Mouse (Mus musculus) stomach, embryonic 14.5 days (tissue): Measurements from ENCODE around the gene Trim25. TPM values are rescaled to one million over a fixed set of nuclear protein-coding genes. Genes with fewer than 3 reads are reported as not detected.

Source experiments
- ATAC-seq: fragments of 200-750 bp; cut with Nextera tagmentation; 2 replicates; pipeline ENCODE4 v1.8.0; 2017; ENCODE audit warnings: low read depth, moderate TSS enrichment; ENCODE audit not compliant: insufficient number of reproducible peaks, insufficient read depth, low FRiP score
- H3K27ac ChIP-seq: fragments of 300-500 bp; sonication (generic); 2 replicates; pipeline ENCODE4 v1.5.1; 2014; ENCODE audit warnings: mild to moderate bottlenecking, low read length, moderate library complexity, mixed read lengths
- H3K27me3 ChIP-seq: fragments of 300-500 bp; sonication (generic); 2 replicates; pipeline ENCODE4 v1.6.1; 2014; ENCODE audit warnings: low read length, control low read depth, mixed read lengths; ENCODE audit not compliant: control insufficient read depth, insufficient read depth
- H3K36me3 ChIP-seq: fragments of 300-500 bp; sonication (generic); 2 replicates; pipeline ENCODE4 v1.6.1; 2014; ENCODE audit warnings: mild to moderate bottlenecking, control low read depth, low read length, moderate library complexity, mixed read lengths; ENCODE audit not compliant: control insufficient read depth, insufficient read depth
- H3K4me1 ChIP-seq: fragments of 300-500 bp; sonication (generic); 2 replicates; pipeline ENCODE4 v1.6.1; 2014; ENCODE audit warnings: low read length, control low read depth, mixed read lengths; ENCODE audit not compliant: control insufficient read depth, insufficient read depth
- H3K4me2 ChIP-seq: fragments of 300-500 bp; sonication (generic); replicated peaks from 2 replicates; pipeline ENCODE4 v1.6.1; 2014; ENCODE audit warnings: low read depth, low read length, control low read depth
- H3K4me3 ChIP-seq: fragments of 300-500 bp; sonication (generic); 2 replicates; pipeline ENCODE4 v1.5.1; 2014; ENCODE audit warnings: low read depth, low read length, control low read depth
- H3K9ac ChIP-seq: fragments of 300-500 bp; sonication (generic); replicated peaks from 2 replicates; pipeline ENCODE4 v1.6.1; 2014; ENCODE audit warnings: low read depth, mild to moderate bottlenecking, control low read depth, low read length, moderate library complexity, mixed read lengths
- H3K9me3 ChIP-seq: fragments of 300-500 bp; sonication (generic); 2 replicates; pipeline ENCODE4 v1.6.1; 2016; ENCODE audit warnings: low read depth, low read length, control low read depth; ENCODE audit not compliant: control insufficient read depth
- WGBS: fragments of 180-500 bp; shearing (Covaris S2); extraction: QIAGEN DNeasy Blood & Tissue Kit; methylation state at CpG from one replicate; pipeline ENCODE4 v1.1.7; 2014; 5-methylcytosine and 5-hydroxymethylcytosine counted together
- polyA plus RNA-seq: library from polyadenylated mRNA; unstranded; fragments of >200 nt; fragmentation: Nextera tagmentation; extraction: Ambion mirVana; gene quantifications from 2 replicates; pipeline ENCODE4 v1.2.1, GENCODE M21; 2014

The Trim25 gene
- polyA plus RNA-seq, 1 experiment from 2014 or later = 22.9 TPM

- Histone ChIP-seq H3K36me3 (peaks cover 40% of the 10 kb centered on the region), H3K9ac (no peak overlapping the region)
- 89% methylated on average over 3 of the region's 3 CpGs for WGBS
Observed at GRCm38 (mm10) chr11:89046021-89046420, 46.8 kb downstream of the Trim25 start.

DNA sequence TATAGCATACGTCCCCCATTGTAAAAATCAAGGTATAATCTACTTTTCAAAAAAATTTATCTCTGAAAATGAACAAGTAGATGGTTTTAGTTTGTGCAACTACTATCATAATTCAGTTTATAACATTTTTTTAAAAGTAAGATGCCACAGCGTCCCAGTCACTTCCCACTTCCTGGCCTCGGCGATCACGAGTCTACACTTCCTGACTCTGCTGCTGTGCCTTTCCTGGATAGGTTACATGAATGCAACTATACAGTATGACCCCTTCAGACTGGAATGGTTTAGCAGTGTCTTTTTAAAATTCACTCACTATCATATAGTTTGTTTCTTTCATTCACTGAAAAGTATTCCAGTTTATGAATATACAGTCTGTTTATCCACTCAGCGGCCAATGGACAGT, 52.6 kb downstream of the Trim25 start:
- ATAC-seq = no peak
- peaks cover 30% of the 10 kb centered on the region; the same call in 1 of the 2 replicates for H3K36me3 ChIP-seq
- H3K27me3 ChIP-seq = no peaks in the 10 kb centered on the region
- no peak overlapping the region for H3K9ac ChIP-seq
- H3K4me3 ChIP-seq = no peak overlapping the region
- H3K27ac ChIP-seq = no peak overlapping the region
- 92% methylated on average over 6 of the region's 6 CpGs for WGBS
- no peaks in the 10 kb centered on the region for H3K9me3 ChIP-seq
- H3K4me1 ChIP-seq = 0 out of 2 replicates have a peak, but pooled peaks cover 4% of the 10 kb centered on the region
- H3K4me2 ChIP-seq = no peak overlapping the region

More at GRCm38 (mm10) chr11:89046021-89046420, 46.8 kb downstream of the Trim25 start:
- Histone ChIP-seq H3K27ac (no peak overlapping the region), H3K4me2 (no peak overlapping the region), H3K4me3 (no peak overlapping the region), H3K27me3 (no peaks in the 10 kb centered on the region), H3K9me3 (no peaks in the 10 kb centered on the region), H3K4me1 (no peaks in the 10 kb centered on the region)
- ATAC-seq = no peak

GRCm38 (mm10) chr11:89055931-89056690, 56.9 kb downstream of the Trim25 start:
- no peak for ATAC-seq
- Histone ChIP-seq H3K4me1 (peaks cover 18% of the 10 kb centered on the region), H3K36me3 (peaks cover 6% of the 10 kb centered on the region; the same call in 1 of the 2 replicates), H3K4me2 (no peak overlapping the region), H3K27ac (no peak overlapping the region), H3K9me3 (no peaks in the 10 kb centered on the region), H3K27me3 (no peaks in the 10 kb centered on the region), H3K9ac (no peak overlapping the region), H3K4me3 (no peak overlapping the region)
- 70% methylated on average over 13 of the region's 13 CpGs for WGBS

- Histone ChIP-seq H3K27ac (no peak overlapping the region), H3K9me3 (no peaks in the 10 kb centered on the region), H3K4me1 (peaks cover 18% of the 10 kb centered on the region), H3K9ac (no peak overlapping the region), H3K4me3 (peak overlapping the region; percentile 81; the same call in 1 of the 2 replicates), H3K36me3 (peaks cover 6% of the 10 kb centered on the region; the same call in 1 of the 2 replicates), H3K27me3 (no peaks in the 10 kb centered on the region), H3K4me2 (peak overlapping the region; percentile 96)
- no peak for ATAC-seq
- WGBS = 64% methylated on average over 11 of the region's 11 CpGs
Observed at GRCm38 (mm10) chr11:89058515-89059270, 59.5 kb downstream of the Trim25 start.

DNA sequence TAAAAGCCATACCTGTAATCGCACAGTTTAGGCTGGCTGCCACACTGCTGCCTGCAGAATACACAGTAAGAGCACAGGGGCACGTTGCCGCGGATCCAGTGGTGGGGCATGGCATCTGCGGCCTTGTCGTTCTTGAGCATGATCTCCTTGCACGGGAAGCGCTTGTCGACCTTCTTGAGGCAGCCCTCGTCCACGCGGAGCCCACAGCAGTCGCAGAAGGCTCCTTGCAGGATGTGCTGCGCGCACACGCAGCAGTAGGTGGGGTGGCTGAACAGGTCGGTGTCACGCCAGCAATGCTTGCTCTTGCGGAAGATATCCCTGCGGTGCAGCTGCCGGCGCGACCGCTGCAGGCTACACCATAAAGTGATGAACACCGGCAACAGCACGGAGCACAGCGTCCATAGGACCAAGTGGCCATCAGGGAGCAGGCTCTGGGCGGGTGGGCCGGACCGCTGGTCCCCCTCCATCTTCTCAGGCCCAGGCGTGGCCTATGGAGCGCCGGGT, 60.8 kb downstream of the Trim25 start:
- Histone ChIP-seq H3K4me3 (peak overlapping the region; percentile 81), H3K27ac (no peak overlapping the region), H3K27me3 (no peaks in the 10 kb centered on the region), H3K4me1 (peaks cover 18% of the 10 kb centered on the region), H3K36me3 (no peaks in the 10 kb centered on the region), H3K9me3 (no peaks in the 10 kb centered on the region), H3K4me2 (peak overlapping the region; percentile 96), H3K9ac (peak overlapping the region; percentile 74)
- 0% methylated on average over 33 of the region's 33 CpGs for WGBS
- ATAC-seq = peak; percentile 55

DNA sequence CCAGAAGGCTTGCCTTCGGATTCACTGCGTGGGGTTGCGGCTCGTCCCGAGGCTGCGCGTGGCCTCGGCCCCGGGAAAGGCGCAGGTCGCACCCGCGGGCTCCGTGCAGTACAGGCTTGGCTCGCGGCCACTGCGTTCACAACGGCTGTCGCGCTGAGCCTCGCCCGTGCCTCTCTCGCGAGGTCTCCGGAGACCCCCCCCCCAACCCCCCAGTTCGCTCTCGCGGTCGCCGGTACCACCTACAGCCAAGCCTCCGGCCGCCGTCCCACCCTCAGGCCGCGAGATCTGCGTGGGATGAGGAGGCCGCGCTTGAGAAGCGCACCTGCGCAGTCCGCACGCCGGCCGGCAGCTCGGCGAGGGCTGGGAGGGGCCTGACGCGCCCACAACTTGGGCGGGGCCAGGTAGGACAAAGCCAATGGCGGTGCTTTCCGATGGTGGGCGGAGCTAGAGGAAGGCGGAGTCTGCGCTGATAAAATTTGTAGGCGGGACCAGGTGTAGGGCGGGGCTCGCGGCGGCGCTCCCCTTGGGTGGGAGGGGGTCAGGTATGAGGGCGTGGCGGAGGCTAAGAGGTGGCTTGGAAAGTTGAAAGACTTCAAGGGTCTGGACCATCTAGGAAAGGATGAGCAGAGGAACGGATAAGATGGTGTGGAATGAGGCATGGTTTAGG, 61.4 kb downstream of the Trim25 start:
- no peak overlapping the region for H3K27ac ChIP-seq
- H3K36me3 ChIP-seq = no peaks in the 10 kb centered on the region

DNA sequence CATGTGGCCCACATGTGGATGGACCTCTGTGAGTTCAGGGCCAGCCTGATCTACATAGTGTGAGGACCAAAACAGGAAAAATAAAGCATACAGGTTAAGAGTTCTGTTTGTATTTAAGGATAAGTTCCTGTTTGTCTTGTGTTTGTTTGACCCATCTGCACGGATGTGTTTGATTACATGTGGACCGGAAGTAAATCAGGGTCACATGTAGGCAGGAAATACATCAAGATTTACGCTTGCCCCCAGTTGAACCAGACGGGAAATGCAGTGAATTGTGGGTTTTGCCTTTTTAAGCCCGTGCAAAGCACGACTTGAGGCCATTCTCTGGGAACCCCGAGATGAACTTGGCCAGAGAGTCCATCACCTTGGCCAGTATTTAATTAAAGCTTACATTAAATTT, 62.2 kb downstream of the Trim25 start:
- H3K27me3 ChIP-seq = no peaks in the 10 kb centered on the region
- H3K27ac ChIP-seq = no peak overlapping the region
- H3K36me3 ChIP-seq = no peaks in the 10 kb centered on the region
- no peaks in the 10 kb centered on the region for H3K9me3 ChIP-seq
- peaks cover 16% of the 10 kb centered on the region for H3K4me1 ChIP-seq
- no peak overlapping the region for H3K4me3 ChIP-seq
- 86% methylated on average over 7 of the region's 7 CpGs for whole genome bisulfite sequencing
- H3K4me2 ChIP-seq = no peak overlapping the region
- H3K9ac ChIP-seq = no peak overlapping the region
- no peak for ATAC-seq

More for the DNA sequence above, 61.4 kb downstream of the Trim25 start:
- peaks cover 18% of the 10 kb centered on the region for H3K4me1 ChIP-seq
- peak; percentile 92 for ATAC-seq
- H3K27me3 ChIP-seq = no peaks in the 10 kb centered on the region
- peak overlapping the region; percentile 81 for H3K4me3 ChIP-seq
- H3K9ac ChIP-seq = peak overlapping the region; percentile 74
- WGBS = under 1% methylated on average over 63 of the region's 63 CpGs
- peak overlapping the region; percentile 96 for H3K4me2 ChIP-seq
- no peaks in the 10 kb centered on the region for H3K9me3 ChIP-seq

- Histone ChIP-seq H3K4me2 (no peak overlapping the region), H3K9me3 (no peaks in the 10 kb centered on the region), H3K4me1 (peaks cover 5% of the 10 kb centered on the region), H3K27me3 (no peaks in the 10 kb centered on the region), H3K9ac (no peak overlapping the region), H3K36me3 (no peaks in the 10 kb centered on the region), H3K4me3 (no peak overlapping the region), H3K27ac (no peak overlapping the region)
- no peak for ATAC-seq
- WGBS = 74% methylated on average over 6 of the region's 6 CpGs
Observed at GRCm38 (mm10) chr11:89064312-89064711, 65.1 kb downstream of the Trim25 start.
